Mouse (Mus musculus) kidney, embryonic 16.5 days (tissue): ENCODE data around the gene Fpgt. TPM values are rescaled to one million over a fixed set of nuclear protein-coding genes. Genes with fewer than 3 reads are reported as not detected.

Experiments used
- ATAC-seq: fragments of 200-750 bp; cut with Nextera tagmentation; 2 replicates; pipeline ENCODE4 v1.8.0; 2017; ENCODE audit warnings: moderate TSS enrichment; ENCODE audit not compliant: low FRiP score, low TSS enrichment
- H3K27ac ChIP-seq: fragments of 300-500 bp; sonication (generic); 2 replicates; pipeline ENCODE4 v1.5.1; 2014; ENCODE audit warnings: low read length
- H3K27me3 ChIP-seq: fragments of 300-500 bp; sonication (generic); 2 replicates; pipeline ENCODE4 v1.6.1; 2014; ENCODE audit warnings: low read length, control low read depth, mixed read lengths; ENCODE audit not compliant: insufficient read depth
- H3K36me3 ChIP-seq: fragments of 300-500 bp; sonication (generic); 2 replicates; pipeline ENCODE4 v1.6.1; 2014; ENCODE audit warnings: low read length, control low read depth, mixed read lengths; ENCODE audit not compliant: insufficient read depth
- H3K4me1 ChIP-seq: fragments of 300-500 bp; sonication (generic); 2 replicates; pipeline ENCODE4 v1.6.1; 2014; ENCODE audit warnings: low read length, control low read depth, mixed read lengths; ENCODE audit not compliant: insufficient read depth
- H3K4me2 ChIP-seq: fragments of 300-500 bp; sonication (generic); replicated peaks from 2 replicates; pipeline ENCODE4 v1.6.1; 2014; ENCODE audit warnings: low read depth, low read length
- H3K4me3 ChIP-seq: fragments of 300-500 bp; sonication (generic); 2 replicates; pipeline ENCODE4 v1.5.1; 2014; ENCODE audit warnings: mild to moderate bottlenecking, low read length
- H3K9ac ChIP-seq: fragments of 300-500 bp; sonication (generic); replicated peaks from 2 replicates; pipeline ENCODE4 v1.6.1; 2014; ENCODE audit warnings: low read length
- H3K9me3 ChIP-seq: fragments of 300-500 bp; sonication (generic); 2 replicates; pipeline ENCODE4 v1.6.1; 2016; ENCODE audit warnings: low read length, control low read depth
- WGBS: fragments of 180-500 bp; shearing (Covaris S2); extraction: QIAGEN DNeasy Blood & Tissue Kit; methylation state at CpG from one replicate; pipeline ENCODE4 v1.1.7; 2014; 5-methylcytosine and 5-hydroxymethylcytosine counted together
- polyA plus RNA-seq: library from polyadenylated mRNA; unstranded; fragments of >200 nt; fragmentation: Nextera tagmentation; extraction: Ambion mirVana; gene quantifications from 2 replicates; pipeline ENCODE4 v1.2.1, GENCODE M21; 2015

Gene Fpgt
- 14.3 and 14.7 TPM in 2 replicates for polyA plus RNA-seq

GRCm38 (mm10) chr3:155093116-155093956 is at the start of gene Fpgt, which contains the start of gene Lrriq3:
Gene Fpgt, minus strand, starts transcription at chr3:155093403.
Gene Lrriq3, plus strand, starts transcription at chr3:155093434.
- peak; percentile 100 for ATAC-seq
- WGBS, result 1% methylated on average over 44 of the region's 47 CpGs
- peak within 1 kb of the TSS; percentile 88 for H3K9ac ChIP-seq
- H3K27ac ChIP-seq, result peak within 1 kb of the TSS; percentile 84
- H3K4me1 ChIP-seq, result peaks cover 3% of the 10 kb centered on the region; the same call in 1 of the 2 replicates
- H3K27me3 ChIP-seq, result no peaks in the 10 kb centered on the region
- no peaks in the 10 kb centered on the region for H3K9me3 ChIP-seq
- H3K36me3 ChIP-seq, result no peaks in the 10 kb centered on the region
- H3K4me3 ChIP-seq, result peak within 1 kb of the TSS; percentile 77
- H3K4me2 ChIP-seq, result peak within 1 kb of the TSS; percentile 77

GRCm38 (mm10) chr3:155141047-155141446 is 47.8 kb upstream of the Fpgt start:
- Histone ChIP-seq H3K4me1 (no peaks in the 10 kb centered on the region), H3K4me2 (no peak overlapping the region), H3K27me3 (no peaks in the 10 kb centered on the region), H3K9me3 (no peaks in the 10 kb centered on the region), H3K4me3 (no peak overlapping the region), H3K27ac (no peak overlapping the region), H3K9ac (no peak overlapping the region), H3K36me3 (no peaks in the 10 kb centered on the region)
- no peak for ATAC-seq
- WGBS, result 84% methylated on average over 11 of the region's 11 CpGs

DNA sequence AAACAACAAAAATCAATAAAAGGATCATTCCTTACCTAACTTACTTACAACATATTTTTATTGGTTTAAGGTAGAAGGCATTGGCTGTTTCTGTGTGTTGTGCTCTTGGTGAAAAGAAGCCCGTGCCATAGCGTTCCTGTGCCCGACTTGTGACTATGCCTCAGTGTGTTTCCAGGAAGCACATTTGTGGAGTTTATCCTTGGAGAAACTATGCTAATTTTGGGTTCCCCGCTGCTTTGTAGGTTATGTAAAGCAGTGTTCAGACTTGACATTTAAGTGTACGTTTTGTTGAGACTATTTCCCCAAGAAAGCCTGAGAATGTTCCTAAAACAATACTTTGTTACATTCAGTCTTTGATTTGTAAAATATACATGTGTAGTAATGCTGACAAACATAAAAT is 44.5 kb upstream of the Fpgt start:
- H3K4me2 ChIP-seq, result no peak overlapping the region
- no peak overlapping the region for H3K27ac ChIP-seq
- H3K36me3 ChIP-seq, result no peaks in the 10 kb centered on the region
- H3K4me3 ChIP-seq, result no peak overlapping the region
- WGBS, result 90% methylated on average over 5 of the region's 5 CpGs
- H3K27me3 ChIP-seq, result no peaks in the 10 kb centered on the region
- H3K9ac ChIP-seq, result no peak overlapping the region
- no peaks in the 10 kb centered on the region for H3K4me1 ChIP-seq
- no peak for ATAC-seq
- no peaks in the 10 kb centered on the region for H3K9me3 ChIP-seq

DNA sequence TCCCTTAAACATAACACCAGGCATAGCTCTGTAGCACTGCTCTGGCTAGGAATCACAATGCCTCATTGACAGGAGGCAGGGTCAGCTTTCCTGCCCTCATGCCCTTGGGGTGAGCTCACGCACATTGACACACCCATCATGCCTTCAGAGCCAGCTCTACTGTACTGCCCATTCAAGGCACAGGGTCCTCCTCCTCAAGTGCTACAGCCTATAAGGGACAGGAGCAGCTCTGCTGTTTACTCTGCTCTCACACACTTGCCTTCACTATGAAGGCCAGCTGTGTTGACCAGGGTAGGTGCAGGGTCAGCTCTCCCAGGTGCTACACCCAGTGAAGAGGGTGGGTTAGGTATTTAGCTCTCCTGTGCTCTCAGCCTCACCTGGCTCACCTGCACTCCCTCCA is 12.8 kb upstream of the Fpgt start:
- Histone ChIP-seq H3K27ac (no peak overlapping the region), H3K27me3 (no peaks in the 10 kb centered on the region), H3K9ac (no peak overlapping the region), H3K36me3 (no peaks in the 10 kb centered on the region), H3K4me1 (no peaks in the 10 kb centered on the region), H3K9me3 (no peaks in the 10 kb centered on the region), H3K4me2 (no peak overlapping the region), H3K4me3 (no peak overlapping the region)
- no peak for ATAC-seq
- WGBS, result 72% methylated on average over 1 of the region's 1 CpGs

GRCm38 (mm10) chr3:155099266-155099665 is 6.1 kb upstream of the Fpgt start:
- no peak overlapping the region for H3K9ac ChIP-seq
- no peak overlapping the region for H3K4me3 ChIP-seq
- no peak for ATAC-seq
- 80% methylated on average over 1 of the region's 1 CpGs for WGBS
- no peaks in the 10 kb centered on the region for H3K27me3 ChIP-seq
- H3K4me1 ChIP-seq, result no peaks in the 10 kb centered on the region
- no peak overlapping the region for H3K4me2 ChIP-seq
- no peaks in the 10 kb centered on the region for H3K9me3 ChIP-seq
- no peak overlapping the region for H3K27ac ChIP-seq
- no peaks in the 10 kb centered on the region for H3K36me3 ChIP-seq

- H3K36me3 ChIP-seq, result peaks cover 9% of the 10 kb centered on the region
- no peak overlapping the region for H3K9ac ChIP-seq
- H3K27me3 ChIP-seq, result no peaks in the 10 kb centered on the region
- 92% methylated on average over 6 of the region's 6 CpGs for WGBS
- H3K4me2 ChIP-seq, result peak overlapping the region; percentile 77
- H3K27ac ChIP-seq, result no peak overlapping the region
- peaks cover 3% of the 10 kb centered on the region; the same call in 1 of the 2 replicates for H3K4me1 ChIP-seq
- peak overlapping the region; percentile 77; the same call in 1 of the 2 replicates for H3K4me3 ChIP-seq
- ATAC-seq, result no peak
- H3K9me3 ChIP-seq, result no peaks in the 10 kb centered on the region
These were observed 1.1 kb downstream of the Fpgt start for GRCm38 (mm10) chr3:155092081-155092480.

GRCm38 (mm10) chr3:155077908-155078307 is 15.3 kb downstream of the Fpgt start:
- no peak overlapping the region for H3K4me2 ChIP-seq
- H3K4me1 ChIP-seq, result no peaks in the 10 kb centered on the region
- no peaks in the 10 kb centered on the region for H3K27me3 ChIP-seq
- H3K36me3 ChIP-seq, result no peaks in the 10 kb centered on the region
- H3K4me3 ChIP-seq, result no peak overlapping the region
- H3K27ac ChIP-seq, result no peak overlapping the region
- ATAC-seq, result no peak
- WGBS, result 75% methylated on average over 4 of the region's 4 CpGs
- H3K9ac ChIP-seq, result no peak overlapping the region
- H3K9me3 ChIP-seq, result no peaks in the 10 kb centered on the region

DNA sequence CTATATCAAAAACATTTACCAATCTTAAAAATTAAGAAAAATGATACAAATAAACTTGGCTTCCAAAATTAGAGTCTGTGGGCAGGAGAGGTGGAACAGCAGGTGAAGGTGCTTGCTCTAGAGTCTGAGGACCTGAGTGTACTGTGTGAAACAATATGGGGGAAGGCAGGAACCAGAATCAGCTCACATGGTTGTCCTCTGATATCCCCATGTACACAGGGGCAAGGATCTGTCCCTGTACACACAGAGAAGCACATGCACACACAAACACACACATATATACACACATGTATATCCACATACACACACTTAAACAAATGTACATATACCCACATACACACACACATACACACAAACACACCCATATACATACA is 33.8 kb downstream of the Fpgt start:
- no peak overlapping the region for H3K4me2 ChIP-seq
- no peaks in the 10 kb centered on the region for H3K36me3 ChIP-seq
- no peaks in the 10 kb centered on the region for H3K9me3 ChIP-seq
- H3K4me3 ChIP-seq, result no peak overlapping the region
- no peak overlapping the region for H3K27ac ChIP-seq
- H3K4me1 ChIP-seq, result no peaks in the 10 kb centered on the region
- H3K9ac ChIP-seq, result no peak overlapping the region
- H3K27me3 ChIP-seq, result no peaks in the 10 kb centered on the region
- no peak for ATAC-seq

DNA sequence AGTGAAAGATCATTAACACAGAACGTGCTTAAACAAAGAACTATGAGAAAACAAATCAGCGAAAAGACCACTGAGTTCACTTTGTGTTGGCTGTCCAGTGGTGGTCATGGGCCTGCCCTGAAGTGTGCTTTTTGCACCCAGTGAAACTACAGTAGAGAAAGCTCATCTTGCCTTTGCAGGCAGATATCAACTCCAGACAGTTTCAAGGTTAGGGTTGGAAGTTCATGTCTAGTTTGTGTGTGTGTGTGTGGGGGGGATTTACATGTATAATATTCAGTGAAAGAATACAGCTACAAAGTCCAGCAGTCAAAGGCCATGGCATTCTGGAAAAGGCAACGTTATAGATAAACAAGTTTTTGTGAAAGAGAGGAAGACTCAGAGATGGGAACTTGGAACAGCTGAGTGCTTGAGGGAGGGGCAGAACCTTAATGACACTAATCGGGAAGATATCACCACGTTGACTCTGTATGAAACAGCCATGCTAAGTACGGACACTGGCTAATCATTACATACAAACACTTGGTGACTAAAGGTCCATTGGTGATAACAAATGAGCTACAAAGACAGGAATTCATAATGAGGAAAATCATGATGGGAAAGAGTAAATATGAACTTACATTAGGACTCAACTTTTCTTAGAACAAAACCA is 34.3 kb downstream of the Fpgt start:
- no peak overlapping the region for H3K4me3 ChIP-seq
- no peaks in the 10 kb centered on the region for H3K9me3 ChIP-seq
- no peaks in the 10 kb centered on the region for H3K36me3 ChIP-seq
- H3K9ac ChIP-seq, result no peak overlapping the region
- no peak overlapping the region for H3K4me2 ChIP-seq
- H3K4me1 ChIP-seq, result no peaks in the 10 kb centered on the region
- no peaks in the 10 kb centered on the region for H3K27me3 ChIP-seq
- 78% methylated on average over 6 of the region's 6 CpGs for WGBS
- no peak for ATAC-seq
- no peak overlapping the region for H3K27ac ChIP-seq

- no peak for ATAC-seq
- no peak overlapping the region for H3K9ac ChIP-seq
- H3K9me3 ChIP-seq, result no peaks in the 10 kb centered on the region
- no peak overlapping the region for H3K27ac ChIP-seq
- no peaks in the 10 kb centered on the region for H3K4me1 ChIP-seq
- no peaks in the 10 kb centered on the region for H3K36me3 ChIP-seq
- H3K27me3 ChIP-seq, result no peaks in the 10 kb centered on the region
- no peak overlapping the region for H3K4me3 ChIP-seq
- H3K4me2 ChIP-seq, result no peak overlapping the region
These were observed 35.6 kb downstream of the Fpgt start for GRCm38 (mm10) chr3:155057566-155057965.
